Mouse (Mus musculus): ENCODE results near the gene Kcnb1. TPM values are rescaled to one million over a fixed set of nuclear protein-coding genes. Genes with fewer than 3 reads are reported as not detected.

Kcnb1 gene
- polyA plus RNA-seq, 1 experiment from 2014 or later, result 2.3 TPM

Other genes with a start within 250 kb of the Kcnb1 start
- 119 and 121 TPM in 2 replicates for gene Stau1, start 193.9 kb downstream of the Kcnb1 start, polyA plus RNA-seq (2015; fragmentation: Nextera tagmentation; extraction: Ambion mirVana)
- 40.3 TPM in 2 replicates for gene Ddx27, start 175.0 kb downstream of the Kcnb1 start, polyA plus RNA-seq (2015; fragmentation: Nextera tagmentation; extraction: Ambion mirVana)
- gene Znfx1, start 127.1 kb downstream of the Kcnb1 start, polyA plus RNA-seq (2015; fragmentation: Nextera tagmentation; extraction: Ambion mirVana), result 6.0 and 7.8 TPM in 2 replicates
- gene Ptgis, start 50.4 kb upstream of the Kcnb1 start, polyA plus RNA-seq (2015; fragmentation: Nextera tagmentation; extraction: Ambion mirVana), result 4.0 and 4.5 TPM in 2 replicates
- 10.6 and 11.2 TPM in 2 replicates for gene B4galt5, start 159.0 kb upstream of the Kcnb1 start, polyA plus RNA-seq (2015; fragmentation: Nextera tagmentation; extraction: Ambion mirVana)
- gene Slc9a8, start 231.6 kb upstream of the Kcnb1 start, polyA plus RNA-seq (2015; fragmentation: Nextera tagmentation; extraction: Ambion mirVana), result 22.7 and 23.0 TPM in 2 replicates